Mouse (Mus musculus): ENCODE data around the gene Cyp2d9. TPM values are rescaled to one million over a fixed set of nuclear protein-coding genes. Genes with fewer than 3 reads are reported as not detected.

Gene Cyp2d9
- 0.92 and 1.4 TPM in 2 replicates for polyA plus RNA-seq (2012; rRNA removed)

DNA sequence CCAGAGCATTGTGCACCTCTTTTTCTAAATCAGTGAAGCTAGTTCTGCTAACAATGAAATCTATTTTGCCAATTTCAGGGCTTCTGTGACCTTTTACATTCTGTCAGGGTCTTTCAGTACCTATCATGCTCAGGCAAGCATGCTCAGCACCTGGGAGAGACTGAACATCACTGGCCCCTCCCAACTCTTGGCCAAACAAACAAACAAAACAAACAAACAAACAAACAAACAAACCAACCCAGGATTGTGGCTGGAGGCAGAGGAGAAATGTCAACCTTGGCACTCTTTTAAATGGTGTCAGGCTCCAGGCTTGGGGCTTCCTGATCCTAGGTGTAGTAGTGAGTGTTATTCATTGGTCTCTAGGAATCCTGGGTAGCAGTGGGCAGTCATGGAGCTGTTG lies at the start of gene Cyp2d9:
Gene Cyp2d9 (plus strand): TSS at position 301 of the 400 bp plus-strand sequence.

DNA sequence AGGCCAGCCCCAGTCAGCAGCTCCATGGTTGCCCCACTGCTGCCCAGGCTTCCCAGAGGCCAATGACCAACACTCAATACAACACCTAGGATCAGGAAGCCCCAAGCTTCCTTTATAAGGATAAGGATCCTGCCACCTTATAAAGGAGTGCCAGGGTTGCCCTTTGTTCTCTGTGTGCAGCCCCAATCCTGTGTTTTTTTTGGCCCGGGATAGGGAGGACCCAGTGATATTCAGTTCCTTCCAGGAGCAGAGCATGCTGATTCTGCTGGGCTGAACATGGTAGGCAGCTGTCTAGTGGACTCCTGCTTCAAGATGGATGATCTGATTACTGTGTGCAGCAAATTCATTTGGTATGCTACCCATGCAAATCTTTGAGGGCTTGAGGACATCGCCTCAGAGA lies 39.3 kb upstream of the Cyp2d9 start, which contains the start of gene Cyp2d11:
Gene Cyp2d11 (minus strand): TSS at position 101 of the 400 bp plus-strand sequence.

DNA sequence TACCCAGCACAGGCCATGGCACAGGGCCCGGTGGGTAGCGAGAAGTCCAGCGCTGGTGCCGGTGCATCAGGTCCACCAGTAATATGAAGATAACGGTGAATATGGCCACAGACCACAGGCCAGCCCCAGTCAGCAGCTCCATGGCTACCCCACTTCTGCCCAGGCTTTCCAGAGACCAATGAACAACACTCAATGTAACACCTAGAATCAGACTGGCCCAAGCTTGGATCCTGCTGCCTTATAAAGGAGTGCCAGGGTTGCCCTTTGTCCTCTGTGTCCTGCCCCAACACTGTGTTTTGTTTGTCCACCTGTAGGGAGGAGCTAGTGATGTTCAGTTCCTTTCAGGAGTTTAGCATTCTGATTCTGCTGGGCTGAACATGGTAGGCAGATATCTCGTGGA lies 26.3 kb upstream of the Cyp2d9 start, which contains the start of gene Cyp2d10:
Gene Cyp2d10 (minus strand): TSS at position 215 of the 400 bp plus-strand sequence.

Other genes with a start within 250 kb of the Cyp2d9 start
- 0.11 and 0.16 TPM in 2 replicates for gene Shisa8, start 220.6 kb upstream of the Cyp2d9 start, polyA plus RNA-seq (2012; rRNA removed)
- 0.46 and 0.47 TPM in 2 replicates for gene Tnfrsf13c, start 209.1 kb upstream of the Cyp2d9 start, polyA plus RNA-seq (2012; rRNA removed)
- 19.1 and 21.4 TPM in 2 replicates for gene Cenpm, start 188.7 kb upstream of the Cyp2d9 start, polyA plus RNA-seq (2012; rRNA removed)
- gene 1500009C09Rik, start 181.0 kb upstream of the Cyp2d9 start, polyA plus RNA-seq (2012; rRNA removed), result not detected in 2 replicates
- gene Sept3, start 158.5 kb upstream of the Cyp2d9 start, polyA plus RNA-seq (2012; rRNA removed), result 0.08 and 0.23 TPM in 2 replicates
- gene Wbp2nl, start 134.5 kb upstream of the Cyp2d9 start, polyA plus RNA-seq (2012; rRNA removed), result 0.06 and 0.08 TPM in 2 replicates
- gene Naga, start 94.5 kb upstream of the Cyp2d9 start, polyA plus RNA-seq (2012; rRNA removed), result 36.3 and 48.4 TPM in 2 replicates
- 22.3 and 26.7 TPM in 2 replicates for gene Pheta2, start 94.5 kb upstream of the Cyp2d9 start, polyA plus RNA-seq (2012; rRNA removed)
- gene Smdt1, start 94.5 kb upstream of the Cyp2d9 start, polyA plus RNA-seq (2012; rRNA removed), result 97.0 and 102 TPM in 2 replicates
- 296 and 315 TPM in 2 replicates for gene Ndufa6, start 79.1 kb upstream of the Cyp2d9 start, polyA plus RNA-seq (2012; rRNA removed)
- gene Cyp2d22, start 53.2 kb upstream of the Cyp2d9 start, polyA plus RNA-seq (2012; rRNA removed), result 11.3 and 13.8 TPM in 2 replicates
- 0.07 and 0.10 TPM in 2 replicates for gene Cyp2d11, start 39.4 kb upstream of the Cyp2d9 start, polyA plus RNA-seq (2012; rRNA removed)
- 15.6 and 17.2 TPM in 2 replicates for gene Cyp2d10, start 26.2 kb upstream of the Cyp2d9 start, polyA plus RNA-seq (2012; rRNA removed)
- gene Cyp2d12, start 121.6 kb downstream of the Cyp2d9 start, polyA plus RNA-seq (2012; rRNA removed), result 0.02 TPM in 1 of 2 replicates, not detected in the other
- gene Cyp2d34, start 187.5 kb downstream of the Cyp2d9 start, polyA plus RNA-seq (2012; rRNA removed), result not detected in 2 replicates